ENCODE assay signal across 12 mouse cellular contexts in the genomic region with DNA sequence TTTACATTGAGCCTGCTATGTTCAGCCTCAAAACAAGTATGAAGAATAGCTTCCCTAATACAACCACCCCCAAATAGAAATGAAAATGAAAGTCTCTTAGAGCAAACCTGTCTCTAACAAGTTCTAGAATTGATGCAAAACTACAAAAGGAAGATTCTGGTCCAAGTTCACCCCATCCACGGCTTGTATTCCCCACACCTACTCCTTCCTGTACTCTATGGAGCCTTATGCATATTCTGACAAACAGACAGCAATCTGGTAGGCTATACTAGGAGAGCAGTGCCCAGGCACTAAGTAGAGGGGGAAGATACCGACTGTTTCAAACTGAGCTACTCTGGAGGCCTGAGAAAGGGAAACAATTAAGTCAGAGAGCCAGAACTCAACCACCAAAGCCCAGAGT. TPM values are rescaled to one million over a fixed set of nuclear protein-coding genes. Genes with fewer than 3 reads are reported as not detected.
DNase-seq lines count a peak whose midpoint lies in the region; ATAC-seq and TF ChIP-seq lines count a peak whose summit lies in the region.
"Had no signal": no experiment of that assay in that cellular context is flagged by ENCODE, and none has a peak within 500 bp of the region (broad histone marks: within the 10 kb centered on the region; RNA-seq: fewer than 3 reads in every experiment).

No protein-coding gene starts in this region.

- H3K4me3 ChIP-seq in hindbrain, embryonic 15.5 days: no peak overlapping the region
- no peak overlapping the region for H3K4me3 ChIP-seq in hindbrain, embryonic 12.5 days
- H3K4me3 ChIP-seq in midbrain, embryonic 13.5 days (replicated peaks): no peak overlapping the region
- H3K4me3 ChIP-seq in midbrain, embryonic 14.5 days (replicated peaks; ENCODE audit: low read depth, low read length): no peak overlapping the region
- no peak overlapping the region for H3K4me3 ChIP-seq in olfactory bulb, adult 2 months (ENCODE audit: insufficient read depth, low read depth, low read length)
- H3K4me3 ChIP-seq: embryonic facial prominence, embryonic 12.5 days; intestine, embryonic 15.5 days had no signal

- H3K4me2 ChIP-seq in hindbrain, embryonic 15.5 days: no peak overlapping the region
- H3K4me2 ChIP-seq in hindbrain, embryonic 12.5 days (replicated peaks): no peak overlapping the region
- H3K4me2 ChIP-seq in midbrain, embryonic 13.5 days (replicated peaks): no peak overlapping the region
- no peak overlapping the region for H3K4me2 ChIP-seq in midbrain, embryonic 14.5 days (ENCODE audit: low read length)
- H3K4me2 ChIP-seq: embryonic facial prominence, embryonic 12.5 days; intestine, embryonic 15.5 days had no signal

- 48% methylated on average over 2 of the region's 2 CpGs for WGBS in hindbrain, embryonic 15.5 days
- whole genome bisulfite sequencing in hindbrain, embryonic 12.5 days: 49% methylated on average over 2 of the region's 2 CpGs
- WGBS in midbrain, embryonic 13.5 days: 53% methylated on average over 2 of the region's 2 CpGs
- 47% methylated on average over 2 of the region's 2 CpGs for WGBS in midbrain, embryonic 14.5 days
- WGBS in olfactory bulb, adult 2 months: 28% methylated on average over 2 of the region's 2 CpGs

- H3K27ac ChIP-seq in hindbrain, embryonic 15.5 days (replicated peaks): no peak overlapping the region; the same call in 1 of the 2 replicates
- H3K27ac ChIP-seq in hindbrain, embryonic 12.5 days: no peak overlapping the region
- 0 out of 2 replicates have a peak overlapping the region, but pooled peaks have one; percentile 8 for H3K27ac ChIP-seq in midbrain, embryonic 13.5 days
- H3K27ac ChIP-seq in midbrain, embryonic 14.5 days (replicated peaks; ENCODE audit: low read depth, low read length): no peak overlapping the region
- H3K27ac ChIP-seq in olfactory bulb, adult 2 months (ENCODE audit: insufficient read depth, low read depth, low read length): peak overlapping the region; percentile 5; the same call in 1 of the 2 replicates
- H3K27ac ChIP-seq: embryonic facial prominence, embryonic 12.5 days; intestine, embryonic 15.5 days had no signal

- no peak overlapping the region for H3K9ac ChIP-seq in hindbrain, embryonic 15.5 days
- H3K9ac ChIP-seq in hindbrain, embryonic 12.5 days: no peak overlapping the region
- H3K9ac ChIP-seq in midbrain, embryonic 13.5 days (replicated peaks): no peak overlapping the region
- H3K9ac ChIP-seq in midbrain, embryonic 14.5 days (replicated peaks; ENCODE audit: low read length): no peak overlapping the region
- H3K9ac ChIP-seq: embryonic facial prominence, embryonic 12.5 days; forebrain, postnatal 0 days; intestine, embryonic 15.5 days had no signal

- no peaks in the 10 kb centered on the region for H3K9me3 ChIP-seq in hindbrain, embryonic 15.5 days
- H3K9me3 ChIP-seq in hindbrain, embryonic 12.5 days (replicated peaks): no peaks in the 10 kb centered on the region
- H3K9me3 ChIP-seq in midbrain, embryonic 13.5 days: no peaks in the 10 kb centered on the region; the same call in 1 of the 2 replicates
- no peaks in the 10 kb centered on the region for H3K9me3 ChIP-seq in midbrain, embryonic 14.5 days (ENCODE audit: control insufficient read depth, low read length)
- H3K9me3 ChIP-seq: embryonic facial prominence, embryonic 12.5 days; intestine, embryonic 15.5 days had no signal

- ATAC-seq in hindbrain, embryonic 15.5 days (ENCODE audit: low FRiP score, low read depth): 0 out of 2 replicates have a peak, but pooled peaks have one; percentile 42
- ATAC-seq in hindbrain, embryonic 12.5 days (ENCODE audit: low FRiP score): no peak
- ATAC-seq in midbrain, embryonic 13.5 days: no peak
- ATAC-seq in midbrain, embryonic 14.5 days (ENCODE audit: low FRiP score, low TSS enrichment): no peak
- ATAC-seq in hematopoietic stem cell, adult 5-6 weeks (replicated peaks in 1 of 2; ENCODE audit: insufficient read depth in 1 of 2, low FRiP score in 2 of 2, low TSS enrichment in 1 of 2, low read depth in 1 of 2, poor library complexity in 2 of 2, severe bottlenecking in 2 of 2): 0 out of 4 replicates have a peak, but pooled peaks have one; percentile 22 to 45
- ATAC-seq: forebrain, postnatal 0 days; intestine, embryonic 15.5 days had no signal

- TF ChIP-seq POLR2A in olfactory bulb, adult 2 months (IDR thresholded peaks at IDR 0.05; ENCODE audit: insufficient read depth, low read depth, low read length): no peak

- DNase-seq in midbrain, embryonic 14.5 days: no peak
- DNase-seq in cerebellum, adult 9-10 months: no peak
- DNase-seq: cerebellum, postnatal 14 days; forebrain, postnatal 0 days; thymus, adult 2 months had no signal

- H3K27me3 ChIP-seq in hindbrain, embryonic 15.5 days: no peaks in the 10 kb centered on the region
- no peaks in the 10 kb centered on the region for H3K27me3 ChIP-seq in hindbrain, embryonic 12.5 days
- H3K27me3 ChIP-seq in midbrain, embryonic 13.5 days: no peaks in the 10 kb centered on the region
- no peaks in the 10 kb centered on the region for H3K27me3 ChIP-seq in midbrain, embryonic 14.5 days (ENCODE audit: control insufficient read depth, insufficient read depth, low read length)
- H3K27me3 ChIP-seq: embryonic facial prominence, embryonic 12.5 days; intestine, embryonic 15.5 days had no signal

- no peaks in the 10 kb centered on the region for H3K36me3 ChIP-seq in hindbrain, embryonic 15.5 days
- H3K36me3 ChIP-seq in hindbrain, embryonic 12.5 days: no peaks in the 10 kb centered on the region
- H3K36me3 ChIP-seq in midbrain, embryonic 13.5 days: 0 out of 2 replicates have a peak, but pooled peaks cover 5% of the 10 kb centered on the region
- no peaks in the 10 kb centered on the region for H3K36me3 ChIP-seq in midbrain, embryonic 14.5 days (ENCODE audit: control insufficient read depth, insufficient read depth, low read length)
- H3K36me3 ChIP-seq: intestine, embryonic 15.5 days had no signal

- peaks cover 17% of the 10 kb centered on the region for H3K4me1 ChIP-seq in hindbrain, embryonic 15.5 days (replicated peaks)
- H3K4me1 ChIP-seq in hindbrain, embryonic 12.5 days: peaks cover 13% of the 10 kb centered on the region
- peaks cover 20% of the 10 kb centered on the region for H3K4me1 ChIP-seq in midbrain, embryonic 13.5 days (replicated peaks)
- H3K4me1 ChIP-seq in midbrain, embryonic 14.5 days (ENCODE audit: control insufficient read depth, insufficient read depth, low read length): peaks cover 11% of the 10 kb centered on the region
- H3K4me1 ChIP-seq in olfactory bulb, adult 2 months (ENCODE audit: control insufficient read depth, insufficient read depth, low read length): peaks cover 2% of the 10 kb centered on the region; the same call in 1 of the 2 replicates

- no peak for TF ChIP-seq CTCF in olfactory bulb, adult 2 months (IDR thresholded peaks at IDR 0.05; ENCODE audit: insufficient read depth, low read depth, low read length)

RNA-seq across cellular contexts. Expression of gene Trim44, which starts 23.6 kb away (rescaled TPM):
- 63.5 and 63.7 TPM in 2 replicates for polyA plus RNA-seq in hindbrain, embryonic 15.5 days (2015; fragmentation: Nextera tagmentation; extraction: Ambion mirVana)
- 65.6 and 74.4 TPM in 2 replicates for polyA plus RNA-seq in hindbrain, embryonic 12.5 days (2016; fragmentation: Nextera tagmentation; extraction: Ambion mirVana)
- polyA plus RNA-seq in midbrain, embryonic 13.5 days (2015; fragmentation: Nextera tagmentation; extraction: Ambion mirVana): 45.6 and 49.7 TPM in 2 replicates
- polyA plus RNA-seq in midbrain, embryonic 14.5 days (2014; fragmentation: Nextera tagmentation; extraction: Ambion mirVana): 58.7 and 71.7 TPM in 2 replicates
- total RNA-seq in hematopoietic stem cell, adult 5-6 weeks (2017): 73.7 and 82.4 TPM in 2 replicates
- 108 and 163 TPM in 2 replicates for polyA plus RNA-seq in olfactory bulb, adult 2 months (2012; ENCODE audit: insufficient read depth, insufficient read length, low replicate concordance, missing spikeins)

Comparison
In these comparisons a context has a peak if more than half of its experiments do, and no peak if none do; other contexts are left out.
1. ATAC-seq: peak in hindbrain, embryonic 15.5 days (single experiment) and hematopoietic stem cell, adult 5-6 weeks (2 of 2); none in hindbrain, embryonic 12.5 days (single experiment), midbrain, embryonic 13.5 days (single experiment) and midbrain, embryonic 14.5 days (single experiment).
2. H3K27ac ChIP-seq: peak in midbrain, embryonic 13.5 days (single experiment) and olfactory bulb, adult 2 months (single experiment); none in hindbrain, embryonic 15.5 days (single experiment), hindbrain, embryonic 12.5 days (single experiment) and midbrain, embryonic 14.5 days (single experiment).